Mouse (Mus musculus) adrenal gland, adult (tissue): ENCODE measurements around the gene Apol11a.
A peak's percentile ranks its signal among the peaks of the same experiment; 100 is the strongest.
"Not testable (repeated sequence)": the region's sequence is repeated elsewhere in the genome, so short reads cannot be mapped to it uniquely, and the experiment has no call there.

Experiments
- DNase-seq, 2 experiments: peaks; one replicate each; pipeline ENCODE4 v3.0.0; 2022 to 2023; ENCODE audit warnings: low spot score in 1 of 2; ENCODE audit not compliant: inconsistent age in 2 of 2

Gene Apol11a

GRCm38 (mm10) chr15:77507966-77508365 lies at the start of gene Apol11a:
Apol11a (plus strand) TSS chr15:77508271.
- not testable (repeated sequence) for DNase-seq

GRCm38 (mm10) chr15:77474699-77475390 lies 33.2 kb upstream of the Apol11a start:
- not testable (repeated sequence) for DNase-seq

GRCm38 (mm10) chr15:77476693-77477092 lies 31.4 kb upstream of the Apol11a start, which contains the start of gene Apol10a:
Apol10a (plus strand) TSS chr15:77477047.
- DNase-seq, result not testable (repeated sequence)

- no peak for DNase-seq
Observed at GRCm38 (mm10) chr15:77482140-77482794, 25.8 kb upstream of the Apol11a start.

GRCm38 (mm10) chr15:77493181-77493580 lies 14.9 kb upstream of the Apol11a start:
- not testable (repeated sequence) for DNase-seq

GRCm38 (mm10) chr15:77494694-77495093 lies 13.4 kb upstream of the Apol11a start:
- DNase-seq, result not testable (repeated sequence)

DNA sequence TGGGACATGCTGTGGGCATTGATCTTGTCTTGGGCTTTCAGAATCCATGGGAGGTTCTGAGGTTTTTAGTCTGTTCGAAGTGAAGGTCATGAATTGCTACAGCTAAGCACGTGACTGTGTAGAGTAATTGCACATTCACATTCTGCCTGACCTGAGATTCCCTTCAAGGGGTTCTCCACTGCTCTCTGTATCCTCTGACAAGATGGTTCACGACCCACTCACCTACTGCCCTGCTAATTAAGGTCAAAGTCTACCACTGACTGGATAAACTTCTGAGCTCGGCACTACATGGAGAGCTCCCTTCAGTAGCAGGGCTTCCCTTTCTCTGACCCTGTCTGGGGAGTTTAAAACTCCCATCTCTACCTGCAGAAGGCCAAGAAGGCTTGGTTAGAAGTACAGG lies 12.5 kb downstream of the Apol11a start:
- not testable (repeated sequence) for DNase-seq

DNA sequence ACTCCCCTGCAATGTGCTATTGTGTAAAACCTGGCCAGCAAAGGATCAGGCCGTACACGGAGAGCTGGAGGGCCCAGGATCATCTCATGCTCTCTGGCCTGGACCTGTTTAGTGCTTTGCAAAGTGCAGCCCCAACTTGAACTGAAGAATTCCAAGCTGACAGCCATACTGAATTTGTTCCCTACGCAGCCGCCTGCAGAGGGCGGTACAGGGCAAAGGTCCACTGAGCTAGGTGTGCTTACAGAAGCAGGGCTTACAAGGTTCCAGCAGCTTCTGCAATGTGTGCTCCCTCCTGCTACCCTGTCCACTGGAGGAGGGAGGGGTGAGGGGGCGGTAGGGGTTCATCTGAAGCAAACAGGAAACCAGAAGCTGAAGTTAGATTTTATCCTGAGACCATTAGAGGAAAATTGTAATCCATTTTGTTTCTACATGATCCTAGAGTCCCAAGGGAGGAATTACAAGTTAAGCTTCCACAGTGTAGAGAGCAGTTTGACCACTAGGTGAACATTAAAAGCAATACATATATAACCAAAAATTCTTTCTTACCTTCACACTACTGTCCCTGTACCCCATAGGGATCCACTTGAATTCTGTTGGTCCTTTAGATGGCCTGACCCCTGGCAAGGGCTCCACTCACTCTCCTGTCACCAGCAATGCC lies 15.2 kb downstream of the Apol11a start:
- peak; percentile 58 to 83 for DNase-seq

DNA sequence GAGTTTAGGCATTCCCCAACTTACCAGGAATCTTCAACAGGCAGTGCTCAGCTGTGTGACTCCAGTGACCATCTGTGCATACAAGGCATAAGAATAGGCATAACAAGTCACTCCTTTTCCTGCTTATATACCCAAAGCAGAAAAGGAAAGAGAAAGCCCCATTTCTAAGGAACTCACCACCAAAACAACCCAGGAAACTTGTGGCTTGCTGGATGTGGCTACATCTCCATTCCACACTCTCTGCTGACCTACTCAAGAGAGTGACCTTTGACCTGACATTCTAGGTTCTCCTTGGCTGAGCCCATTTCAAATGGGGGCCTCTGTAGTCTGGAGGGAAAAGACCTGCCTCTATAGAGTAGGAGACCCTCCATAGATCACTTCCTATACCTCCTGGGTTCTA lies 25.1 kb downstream of the Apol11a start, which contains the start of gene Apol7c:
Gene Apol7c (minus strand): TSS at position 101 of the 400 bp plus-strand sequence.
- no peak for DNase-seq

GRCm38 (mm10) chr15:77539221-77539620 lies 31.1 kb downstream of the Apol11a start:
- DNase-seq, result not testable (repeated sequence)

DNA sequence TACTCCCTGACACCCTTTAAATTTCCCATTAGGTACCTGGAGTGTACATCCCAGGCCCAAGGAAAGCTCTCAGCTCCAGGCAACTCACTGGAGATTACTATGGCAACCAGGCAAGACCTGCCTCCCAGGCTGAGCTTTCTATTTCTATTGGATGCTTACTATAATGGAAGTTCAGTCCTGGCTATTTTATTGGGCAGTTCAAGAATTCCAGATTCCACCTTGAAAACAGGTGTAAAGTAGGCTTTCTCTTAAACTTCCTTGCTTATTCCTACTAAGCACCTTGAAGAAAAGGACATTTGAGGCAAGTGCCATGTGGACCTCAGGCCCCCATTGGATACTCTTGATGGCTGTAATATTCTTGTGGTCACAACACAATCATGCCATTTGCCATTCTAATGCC lies 53.7 kb downstream of the Apol11a start, which contains the start of gene 1700025B11Rik:
Gene 1700025B11Rik (minus strand): TSS at position 101 of the 400 bp plus-strand sequence.
- DNase-seq, result no peak

DNA sequence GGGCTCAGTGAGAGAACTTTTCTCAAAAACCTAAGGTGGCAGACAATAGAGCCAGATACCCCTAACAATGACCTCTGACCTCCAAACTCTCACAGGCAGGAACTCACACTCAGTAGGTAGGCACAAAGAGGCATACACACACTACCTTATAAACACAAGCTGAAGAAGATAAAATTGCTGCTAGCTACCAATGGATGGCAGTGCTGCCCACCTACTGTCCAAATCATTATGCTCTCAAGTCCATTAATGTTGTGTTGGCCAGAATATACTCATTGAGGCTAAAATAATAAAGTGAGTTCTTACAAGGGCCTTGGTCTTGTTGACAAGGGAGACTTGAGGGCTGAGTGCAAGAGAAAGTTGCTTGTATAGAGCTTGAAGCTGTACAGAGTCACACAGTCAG lies 55.1 kb downstream of the Apol11a start:
- DNase-seq, result peak in 1 of 2 experiments; percentile 12
